Mouse (Mus musculus) kidney, adult 2 months (tissue): Measurements from ENCODE around the gene Olfr1174-ps. TPM values are rescaled to one million over a fixed set of nuclear protein-coding genes. Genes with fewer than 3 reads are reported as not detected.

ENCODE experiments used
- DNase-seq: peaks from one replicate; pipeline ENCODE4 v3.0.0; 2021
- H3K27ac ChIP-seq: fragments of 200-500 bp; 2 replicates; pipeline ENCODE4 v1.5.1; 2012; ENCODE audit warnings: low read depth, low read length, control low read depth, inconsistent platforms; ENCODE audit not compliant: insufficient read depth
- H3K27me3 ChIP-seq: fragments of 200-500 bp; replicated peaks from 2 replicates; pipeline ENCODE4 v1.6.1; 2012; ENCODE audit warnings: mild to moderate bottlenecking, moderate library complexity, low read length, inconsistent platforms; ENCODE audit not compliant: control insufficient read depth, insufficient read depth
- H3K36me3 ChIP-seq: fragments of 200-500 bp; 2 replicates; pipeline ENCODE4 v1.6.1; 2012; ENCODE audit warnings: mild to moderate bottlenecking, moderate library complexity, low read length, inconsistent platforms; ENCODE audit not compliant: control insufficient read depth, insufficient read depth
- H3K4me1 ChIP-seq: fragments of 200-500 bp; 2 replicates; pipeline ENCODE4 v1.6.1; 2011; ENCODE audit warnings: low read length; ENCODE audit not compliant: control insufficient read depth, insufficient read depth
- H3K4me3 ChIP-seq: fragments of 200-500 bp; 2 replicates; pipeline ENCODE4 v1.5.1; 2011; ENCODE audit warnings: mild to moderate bottlenecking, low read depth, low read length, control low read depth; ENCODE audit not compliant: insufficient read depth
- CTCF ChIP-seq: fragments of 200-500 bp; conservative IDR thresholded peaks from 2 replicates; pipeline ENCODE4 v1.5.1; 2011; ENCODE audit warnings: low read depth, mild to moderate bottlenecking, control low read depth, low read length, moderate library complexity, mixed read lengths; ENCODE audit not compliant: insufficient read depth, insufficient read length
- POLR2A ChIP-seq: fragments of 200-500 bp; IDR thresholded peaks from one replicate; pipeline ENCODE4 v1.6.1; 2011; ENCODE audit warnings: low read depth, low read length, control low read depth
- WGBS: fragments of 180-500 bp; shearing (Covaris S2); methylation state at CpG from one replicate; pipeline ENCODE4 v1.1.7; 2018; 5-methylcytosine and 5-hydroxymethylcytosine counted together
- polyA plus RNA-seq: library from polyadenylated mRNA; depleted of rRNA; stranded (reverse); fragments of >200 nt; gene quantifications from 2 replicates; pipeline ENCODE4 v1.2.3, GENCODE M21; 2012; rRNA removed

Olfr1174-ps gene
- not detected in 2 replicates for polyA plus RNA-seq

DNA sequence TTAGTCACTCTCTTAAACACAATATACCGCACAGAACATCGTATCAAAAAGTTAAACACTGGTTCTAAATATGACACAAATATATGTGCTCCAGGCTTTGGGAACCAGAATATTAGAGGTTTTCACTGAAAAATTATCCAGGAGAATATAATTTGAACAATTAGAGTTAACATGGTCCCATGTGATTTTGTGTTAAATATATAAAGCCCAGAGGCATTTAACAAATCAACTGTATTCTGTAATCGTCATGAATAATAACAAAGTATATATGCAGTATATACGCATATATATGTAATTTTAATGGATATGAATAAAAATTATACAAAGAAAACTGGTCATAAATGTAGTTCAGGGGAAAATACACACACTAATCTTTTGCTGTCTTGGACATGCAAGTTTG is at the start of gene Olfr1174-ps:
TSS of gene Olfr1174-ps (minus strand) at position 101 of the 400 bp plus-strand sequence.
- H3K27ac ChIP-seq = no peak within 1 kb of the TSS
- no peak within 1 kb of the TSS for H3K4me3 ChIP-seq
- no peaks in the 10 kb centered on the region for H3K27me3 ChIP-seq
- 86% methylated on average over 4 of the region's 4 CpGs for WGBS
- TF ChIP-seq CTCF (no peak), POLR2A (no peak)
- H3K36me3 ChIP-seq = no peaks in the 10 kb centered on the region
- H3K4me1 ChIP-seq = no peaks in the 10 kb centered on the region
- no peak for DNase-seq

DNA sequence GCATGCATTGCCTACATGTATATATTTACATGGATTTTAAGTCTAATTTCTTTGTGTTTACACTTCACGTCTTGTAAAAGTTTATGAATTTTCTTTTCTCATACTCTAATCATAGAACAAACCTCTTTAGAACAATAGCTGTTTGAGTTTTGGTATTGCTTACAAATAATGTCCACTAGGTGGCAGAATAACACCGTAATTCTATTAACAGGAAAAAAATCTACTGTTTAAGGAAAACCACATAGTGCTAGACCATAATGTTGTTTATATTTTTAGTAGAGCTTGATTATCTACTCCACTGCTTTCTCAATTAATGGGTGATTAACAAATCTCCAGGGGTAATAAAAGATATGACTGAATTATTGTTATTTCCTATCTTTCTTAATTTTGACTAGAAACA is 41.4 kb upstream of the Olfr1174-ps start:
- Histone ChIP-seq H3K27ac (no peak overlapping the region), H3K27me3 (no peaks in the 10 kb centered on the region), H3K4me3 (no peak overlapping the region), H3K4me1 (no peaks in the 10 kb centered on the region), H3K36me3 (no peaks in the 10 kb centered on the region)
- DNase-seq = peak; percentile 4
- TF ChIP-seq POLR2A (no peak), CTCF (no peak)
- WGBS = 2% methylated on average over 2 of the region's 2 CpGs

DNA sequence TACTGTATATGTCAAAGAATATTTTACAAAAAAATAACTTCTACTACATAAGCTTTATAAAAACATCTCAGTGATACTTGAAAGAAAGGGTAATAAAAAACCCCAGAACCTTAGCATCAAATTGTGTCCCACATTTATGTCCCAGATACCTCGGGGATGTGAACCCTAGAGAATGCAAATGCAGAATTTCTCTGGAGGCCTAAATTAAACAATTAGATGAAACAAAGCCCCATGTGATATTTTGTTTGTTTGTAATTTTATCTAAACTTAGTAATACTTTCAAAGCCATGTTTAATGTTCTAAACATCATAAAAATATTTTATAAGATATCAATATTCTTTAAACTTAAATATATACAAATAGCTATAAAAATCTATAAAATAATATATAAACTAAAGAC is 31.5 kb upstream of the Olfr1174-ps start, which contains the start of gene Olfr1177-ps:
TSS of gene Olfr1177-ps (minus strand) at position 101 of the 400 bp plus-strand sequence.
- H3K27ac ChIP-seq = no peak within 1 kb of the TSS
- TF ChIP-seq POLR2A = no peak
- TF ChIP-seq CTCF = no peak
- WGBS = 72% methylated on average over 1 of the region's 1 CpGs

DNA sequence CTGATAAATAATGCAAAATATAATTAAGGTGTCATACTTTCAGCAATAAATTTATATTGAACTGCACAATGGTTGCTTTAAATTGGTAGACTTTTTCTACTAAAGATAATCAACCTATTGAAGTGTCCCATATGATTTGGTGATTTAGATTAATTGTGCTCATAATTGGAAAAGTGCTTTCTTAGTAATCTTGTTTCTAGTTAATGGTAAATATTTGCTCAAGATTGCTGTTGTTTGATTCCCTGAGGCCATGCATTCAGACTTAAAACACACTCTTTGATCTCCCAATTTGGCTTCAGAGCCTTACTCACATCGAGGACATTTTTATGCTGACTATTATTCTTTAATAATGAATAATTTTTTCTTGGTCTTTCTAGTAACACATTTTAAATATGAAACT is 21.5 kb upstream of the Olfr1174-ps start, which contains the start of gene Olfr1176:
TSS of gene Olfr1176 (plus strand) at position 301 of the 400 bp plus-strand sequence.
- Histone ChIP-seq H3K27me3 (no peaks in the 10 kb centered on the region), H3K36me3 (no peaks in the 10 kb centered on the region), H3K4me1 (no peaks in the 10 kb centered on the region), H3K4me3 (no peak within 1 kb of the TSS), H3K27ac (no peak within 1 kb of the TSS)
- TF ChIP-seq POLR2A = no peak
- 58% methylated on average over 1 of the region's 1 CpGs for WGBS
- DNase-seq = no peak

More for the DNA sequence above, 31.5 kb upstream of the Olfr1174-ps start, which contains the start of gene Olfr1177-ps:
- no peak for DNase-seq
- no peak within 1 kb of the TSS for H3K4me3 ChIP-seq
- H3K36me3 ChIP-seq = no peaks in the 10 kb centered on the region
- no peaks in the 10 kb centered on the region for H3K4me1 ChIP-seq
- no peaks in the 10 kb centered on the region for H3K27me3 ChIP-seq

DNA sequence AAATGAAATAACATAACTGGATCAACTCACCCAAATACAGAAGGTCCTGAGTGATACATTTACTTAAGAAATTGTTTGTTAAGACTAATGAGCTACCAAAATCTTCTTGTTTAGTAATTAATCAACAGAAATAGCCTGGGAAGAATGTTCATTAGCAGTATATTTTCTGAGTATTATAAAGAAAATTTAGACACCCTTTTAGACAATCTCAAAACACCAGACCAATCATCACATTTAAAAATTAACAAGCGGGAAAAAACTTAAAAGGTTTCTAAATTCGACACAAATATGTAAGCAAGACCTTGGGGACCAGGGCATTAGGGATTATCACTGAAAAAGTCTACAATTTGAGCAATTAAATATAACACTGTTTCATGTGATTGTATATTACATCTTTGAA is 12.2 kb upstream of the Olfr1174-ps start, which contains the start of gene Olfr1175-ps:
TSS of gene Olfr1175-ps (minus strand) at position 101 of the 400 bp plus-strand sequence.
- no peaks in the 10 kb centered on the region for H3K27me3 ChIP-seq
- no peaks in the 10 kb centered on the region for H3K4me1 ChIP-seq
- H3K36me3 ChIP-seq = no peaks in the 10 kb centered on the region
- no peak within 1 kb of the TSS for H3K4me3 ChIP-seq
- TF ChIP-seq CTCF (no peak), POLR2A (no peak)
- no peak within 1 kb of the TSS for H3K27ac ChIP-seq
- 86% methylated on average over 2 of the region's 2 CpGs for WGBS
- DNase-seq = no peak

DNA sequence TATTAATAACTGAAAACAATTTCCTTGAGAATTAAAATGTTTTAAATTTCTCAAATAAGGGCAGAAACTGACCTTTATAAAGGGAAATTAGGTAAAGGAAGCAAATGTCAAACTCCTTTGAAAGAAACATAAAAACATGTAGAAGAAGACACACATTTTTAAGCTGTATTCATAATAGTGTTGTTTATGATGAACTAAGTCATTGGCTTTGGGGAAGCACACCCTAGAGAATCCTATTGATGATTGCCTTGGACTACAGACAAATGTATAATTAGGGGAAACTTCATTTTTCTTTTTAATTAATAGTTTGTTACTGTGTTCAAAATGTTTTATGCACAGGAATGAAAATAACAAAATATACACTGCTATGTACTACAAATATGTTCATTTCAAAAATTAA is 35.2 kb downstream of the Olfr1174-ps start, which contains the start of gene Olfr1173:
TSS of gene Olfr1173 (minus strand) at position 101 of the 400 bp plus-strand sequence.
- Histone ChIP-seq H3K27me3 (no peaks in the 10 kb centered on the region), H3K4me1 (no peaks in the 10 kb centered on the region), H3K4me3 (no peak within 1 kb of the TSS), H3K36me3 (no peaks in the 10 kb centered on the region), H3K27ac (no peak within 1 kb of the TSS)
- TF ChIP-seq POLR2A = no peak
- TF ChIP-seq CTCF = no peak
- no peak for DNase-seq

Other genes with a start within 250 kb of the Olfr1174-ps start
- not detected in 2 replicates for gene Olfr1163, start 243.3 kb downstream of the Olfr1174-ps start, polyA plus RNA-seq
- gene Olfr1164, start 221.2 kb downstream of the Olfr1174-ps start, polyA plus RNA-seq = not detected in 2 replicates
- gene Olfr1166, start 186.9 kb downstream of the Olfr1174-ps start, polyA plus RNA-seq = not detected in 2 replicates
- not detected in 2 replicates for gene Olfr1167, start 159.9 kb downstream of the Olfr1174-ps start, polyA plus RNA-seq
- gene Olfr1168, start 133.3 kb downstream of the Olfr1174-ps start, polyA plus RNA-seq = not detected in 2 replicates
- gene Olfr1170, start 86.8 kb downstream of the Olfr1174-ps start, polyA plus RNA-seq = not detected in 2 replicates
- gene Olfr1173, start 35.3 kb downstream of the Olfr1174-ps start, polyA plus RNA-seq = not detected in 2 replicates
- gene Olfr1175-ps, start 12.1 kb upstream of the Olfr1174-ps start, polyA plus RNA-seq = not detected in 2 replicates
- not detected in 2 replicates for gene Olfr1176, start 21.6 kb upstream of the Olfr1174-ps start, polyA plus RNA-seq
- gene Olfr1177-ps, start 31.4 kb upstream of the Olfr1174-ps start, polyA plus RNA-seq = not detected in 2 replicates
- not detected in 2 replicates for gene Olfr1178, start 71.9 kb upstream of the Olfr1174-ps start, polyA plus RNA-seq
- not detected in 2 replicates for gene Olfr1179, start 91.3 kb upstream of the Olfr1174-ps start, polyA plus RNA-seq
- not detected in 2 replicates for gene Olfr1180, start 104.0 kb upstream of the Olfr1174-ps start, polyA plus RNA-seq
- not detected in 2 replicates for gene Olfr1181, start 111.0 kb upstream of the Olfr1174-ps start, polyA plus RNA-seq
- not detected in 2 replicates for gene Gm13757, start 134.0 kb upstream of the Olfr1174-ps start, polyA plus RNA-seq
- not detected in 2 replicates for gene Olfr1183, start 139.7 kb upstream of the Olfr1174-ps start, polyA plus RNA-seq
- not detected in 2 replicates for gene Olfr1184, start 168.5 kb upstream of the Olfr1174-ps start, polyA plus RNA-seq
- not detected in 2 replicates for gene Olfr1185-ps1, start 178.2 kb upstream of the Olfr1174-ps start, polyA plus RNA-seq
- not detected in 2 replicates for gene Olfr1186, start 203.4 kb upstream of the Olfr1174-ps start, polyA plus RNA-seq
- not detected in 2 replicates for gene Olfr1188, start 241.8 kb upstream of the Olfr1174-ps start, polyA plus RNA-seq